Mouse (Mus musculus): ENCODE results near the gene Cyp46a1.

GRCm38 (mm10) chr12:108398681-108399080 lies 64.5 kb downstream of the Cyp46a1 start:
- TF ChIP-seq CTCF (IDR thresholded peaks at IDR 0.05) (no peak), EP300 (IDR thresholded peaks at IDR 0.05) (no peak)
